Comparison of ENCODE assay signal across 1 mouse cellular context in genomic region chr15:27665392-27665911, GRCm38 (mm10).
TF ChIP-seq lines count a peak whose summit lies in the region.

No protein-coding gene starts in this region.

TF ChIP-seq in MEL, 35 proteins besides CTCF, POLR2A, EP300 and RAD21 (continued from another document):
- no peak; the same call in 1 of the 2 replicates for TF ChIP-seq HCFC1 (IDR thresholded peaks at IDR 0.05; ENCODE audit: low read depth, low read length)
- peak; percentile 80 for TF ChIP-seq MYC (IDR thresholded peaks at IDR 0.05; ENCODE audit: low read depth, low read length)
- TF ChIP-seq TCF12 (IDR thresholded peaks at IDR 0.05; ENCODE audit: low read depth, low read length), result no peak
- TF ChIP-seq GABPA (IDR thresholded peaks at IDR 0.05; ENCODE audit: low read depth, low read length), result no peak
- no peak for TF ChIP-seq GATA1 (IDR thresholded peaks at IDR 0.05; ENCODE audit: low read depth, low read length)
- no peak for TF ChIP-seq POLR2AphosphoS2 (IDR thresholded peaks at IDR 0.05; ENCODE audit: low read length)
- no peak for TF ChIP-seq MEF2A (IDR thresholded peaks at IDR 0.05; ENCODE audit: extremely low read depth, insufficient replicate concordance, low read depth, low read length, poor library complexity, severe bottlenecking)
- no peak for TF ChIP-seq MAZ (IDR thresholded peaks at IDR 0.05; ENCODE audit: low read depth, low read length)
- TF ChIP-seq USF2 (IDR thresholded peaks at IDR 0.05; ENCODE audit: borderline replicate concordance in 1 of 2, insufficient read depth in 1 of 2, low read depth in 1 of 2, low read length in 2 of 2), result 0 out of 4 replicates have a peak, but pooled peaks of 1 of the 2 experiments have one; percentile 40
- TF ChIP-seq UBTF (IDR thresholded peaks at IDR 0.05; ENCODE audit: borderline replicate concordance, insufficient read depth, low read depth, low read length), result no peak
- TF ChIP-seq TAL1 (IDR thresholded peaks at IDR 0.05; ENCODE audit: low read length), result no peak
- TF ChIP-seq MYB (IDR thresholded peaks at IDR 0.05; ENCODE audit: low read depth, low read length), result no peak
